Mouse (Mus musculus) liver, adult 2 months (tissue): ENCODE data around the gene Hist1h4a. TPM values are rescaled to one million over a fixed set of nuclear protein-coding genes. Genes with fewer than 3 reads are reported as not detected.

Source experiments
- DNase-seq: peaks from one replicate; pipeline ENCODE4 v3.0.0-alpha.2; 2011; ENCODE audit warnings: low read depth, low spot score; ENCODE audit errors: extremely low read depth
- H3K27ac ChIP-seq: fragments of 200-500 bp; replicated peaks from 2 replicates; pipeline ENCODE4 v1.5.1; 2012; ENCODE audit warnings: low read depth, mild to moderate bottlenecking, control low read depth, inconsistent platforms, low read length; ENCODE audit not compliant: insufficient read depth
- H3K27me3 ChIP-seq: fragments of 200-500 bp; 2 replicates; pipeline ENCODE4 v1.6.1; 2012; ENCODE audit warnings: mild to moderate bottlenecking, moderate library complexity, low read length, inconsistent platforms; ENCODE audit not compliant: control insufficient read depth, insufficient read depth
- H3K36me3 ChIP-seq: fragments of 200-500 bp; 2 replicates; pipeline ENCODE4 v1.6.1; 2012; ENCODE audit warnings: low read length, inconsistent platforms; ENCODE audit not compliant: control insufficient read depth, insufficient read depth
- H3K4me1 ChIP-seq: fragments of 200-500 bp; 2 replicates; pipeline ENCODE4 v1.6.1; 2011; ENCODE audit warnings: low read length; ENCODE audit not compliant: control insufficient read depth, insufficient read depth
- H3K4me3 ChIP-seq: fragments of 200-500 bp; 2 replicates; pipeline ENCODE4 v1.5.1; 2011; ENCODE audit warnings: low read depth, mild to moderate bottlenecking, control low read depth, low read length, moderate library complexity; ENCODE audit not compliant: insufficient read depth
- H3K79me2 ChIP-seq: fragments of 200-500 bp; 2 replicates; pipeline ENCODE4 v1.6.1; 2012; ENCODE audit warnings: inconsistent platforms, mild to moderate bottlenecking, low read length, moderate library complexity; ENCODE audit not compliant: control insufficient read depth, insufficient read depth
- H3K9ac ChIP-seq: fragments of 200-500 bp; 2 replicates; pipeline ENCODE4 v1.6.1; 2012; ENCODE audit warnings: low read depth, mild to moderate bottlenecking, control low read depth, inconsistent platforms, low read length
- CTCF ChIP-seq: fragments of 200-500 bp; IDR thresholded peaks from 2 replicates; pipeline ENCODE4 v1.5.1; 2011; ENCODE audit warnings: low read depth, low read length, control low read depth
- POLR2A ChIP-seq: fragments of 200-500 bp; IDR thresholded peaks from 2 replicates; pipeline ENCODE4 v1.6.1; 2011; ENCODE audit warnings: low read length, control low read depth; ENCODE audit not compliant: insufficient read depth; ENCODE audit errors: extremely low read depth
- whole genome bisulfite sequencing: fragments of 180-500 bp; shearing (Covaris S2); methylation state at CpG from one replicate; pipeline ENCODE4 v1.1.7; 2018; 5-methylcytosine and 5-hydroxymethylcytosine counted together
- polyA plus RNA-seq: library from polyadenylated mRNA; depleted of rRNA; stranded (reverse); fragments of >200 nt; gene quantifications from 2 replicates; pipeline ENCODE4 v1.2.3, GENCODE M21; 2012
- total RNA-seq: library from RNA; depleted of rRNA; stranded (reverse); fragments of >200 nt; gene quantifications from 2 replicates; pipeline ENCODE4 v1.2.3, GENCODE M21; 2014

The Hist1h4a gene
- total and polyA plus RNA-seq, 2 experiments: 21.0 TPM; not detected in 1

DNA sequence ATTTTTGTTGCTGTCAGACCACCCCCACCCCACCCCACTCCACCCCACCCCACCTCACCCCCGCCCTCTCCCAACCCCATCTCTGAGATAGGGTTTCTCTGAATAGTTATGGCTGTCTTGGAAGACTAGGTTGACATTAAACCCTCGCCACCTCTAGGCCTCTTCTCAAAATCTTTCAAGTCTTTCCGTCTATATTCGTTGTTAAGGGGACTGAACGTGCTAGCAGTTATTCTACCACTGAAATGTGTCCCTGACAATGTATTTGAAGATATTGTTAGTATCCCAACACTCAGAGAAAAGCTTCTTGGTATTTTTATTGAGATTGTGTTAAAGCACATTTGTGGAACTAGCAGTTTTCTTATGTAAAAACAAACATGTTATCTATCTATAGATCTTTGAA is 20.1 kb downstream of the Hist1h4a start:
- Histone ChIP-seq H3K9ac (no peak overlapping the region), H3K4me3 (no peak overlapping the region), H3K79me2 (no peaks in the 10 kb centered on the region), H3K36me3 (no peaks in the 10 kb centered on the region), H3K4me1 (peaks cover 10% of the 10 kb centered on the region; the same call in 1 of the 2 replicates), H3K27ac (no peak overlapping the region), H3K27me3 (no peaks in the 10 kb centered on the region)
- TF ChIP-seq CTCF (no peak), POLR2A (no peak)
- DNase-seq: no peak
- 70% methylated on average over 5 of the region's 5 CpGs for WGBS

- peak overlapping the region; percentile 63 for H3K4me3 ChIP-seq
- H3K4me1 ChIP-seq: peaks cover 8% of the 10 kb centered on the region; the same call in 1 of the 2 replicates
- H3K36me3 ChIP-seq: no peaks in the 10 kb centered on the region
- no peaks in the 10 kb centered on the region for H3K27me3 ChIP-seq
- no peak for DNase-seq
- H3K9ac ChIP-seq: peak overlapping the region; percentile 57
- WGBS: 19% methylated on average over 13 of the region's 13 CpGs
- peak overlapping the region; percentile 65; the same call in 1 of the 2 replicates for H3K27ac ChIP-seq
- TF ChIP-seq POLR2A (no peak), CTCF (no peak)
- no peaks in the 10 kb centered on the region for H3K79me2 ChIP-seq
Measured at GRCm38 (mm10) chr13:23740256-23740840, 20.7 kb downstream of the Hist1h4a start.

GRCm38 (mm10) chr13:23739922-23740252 is 21.1 kb downstream of the Hist1h4a start:
- TF ChIP-seq POLR2A: no peak; the same call in 1 of the 2 replicates
- TF ChIP-seq CTCF: no peak
- WGBS: under 1% methylated on average over 14 of the region's 14 CpGs
- Histone ChIP-seq H3K4me1 (peaks cover 7% of the 10 kb centered on the region; the same call in 1 of the 2 replicates), H3K9ac (peak overlapping the region; percentile 57), H3K4me3 (peak overlapping the region; percentile 63), H3K27me3 (no peaks in the 10 kb centered on the region), H3K36me3 (no peaks in the 10 kb centered on the region), H3K79me2 (no peaks in the 10 kb centered on the region), H3K27ac (peak overlapping the region; percentile 65)
- DNase-seq: no peak

DNA sequence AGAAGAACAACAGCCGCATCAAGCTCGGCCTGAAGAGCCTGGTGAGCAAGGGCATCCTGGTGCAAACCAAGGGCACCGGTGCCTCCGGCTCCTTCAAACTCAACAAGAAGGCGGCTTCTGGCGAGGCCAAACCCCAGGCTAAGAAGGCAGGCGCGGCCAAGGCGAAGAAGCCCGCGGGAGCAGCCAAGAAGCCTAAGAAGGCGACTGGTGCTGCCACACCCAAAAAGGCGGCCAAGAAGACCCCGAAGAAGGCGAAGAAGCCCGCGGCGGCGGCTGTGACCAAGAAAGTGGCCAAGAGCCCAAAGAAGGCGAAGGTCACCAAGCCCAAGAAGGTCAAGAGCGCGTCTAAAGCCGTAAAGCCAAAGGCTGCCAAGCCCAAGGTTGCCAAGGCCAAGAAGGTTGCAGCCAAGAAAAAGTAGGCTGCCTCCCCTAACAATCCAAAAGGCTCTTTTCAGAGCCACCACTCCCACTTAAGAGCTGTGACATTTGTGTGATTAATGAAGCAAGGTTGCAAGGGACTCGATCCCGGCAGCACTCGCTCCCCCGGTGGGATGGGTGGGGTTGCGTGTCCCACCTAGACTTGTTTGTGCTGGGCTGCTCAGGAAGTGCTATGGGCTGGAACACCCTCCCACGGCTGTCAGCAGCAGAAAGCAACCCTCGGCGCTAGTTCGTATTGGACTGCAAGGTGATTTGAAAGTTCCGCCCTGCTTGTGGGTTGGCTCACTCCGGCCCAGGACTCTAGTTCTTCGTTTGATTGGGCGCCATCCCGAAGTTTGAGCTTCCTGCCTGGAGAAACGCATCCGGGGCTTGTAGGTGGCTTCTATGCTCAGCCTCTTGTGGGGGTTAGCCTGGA is 21.7 kb downstream of the Hist1h4a start:
- Histone ChIP-seq H3K4me3 (peak overlapping the region; percentile 63), H3K9ac (peak overlapping the region; percentile 67), H3K27me3 (no peaks in the 10 kb centered on the region), H3K27ac (peak overlapping the region; percentile 68), H3K79me2 (no peaks in the 10 kb centered on the region), H3K4me1 (peaks cover 4% of the 10 kb centered on the region; the same call in 1 of the 2 replicates), H3K36me3 (no peaks in the 10 kb centered on the region)
- peak; percentile 95 for DNase-seq
- WGBS: under 1% methylated on average over 39 of the region's 39 CpGs
- TF ChIP-seq CTCF (no peak; the same call in 1 of the 2 replicates), POLR2A (peak; percentile 76)

GRCm38 (mm10) chr13:23738677-23739068 is 22.4 kb downstream of the Hist1h4a start, which contains the start of gene Hist1h1c:
Hist1h1c (plus strand) TSS chr13:23738808.
- H3K27me3 ChIP-seq: no peaks in the 10 kb centered on the region
- H3K79me2 ChIP-seq: no peaks in the 10 kb centered on the region
- under 1% methylated on average over 38 of the region's 38 CpGs for WGBS
- peaks cover 4% of the 10 kb centered on the region; the same call in 1 of the 2 replicates for H3K4me1 ChIP-seq
- H3K4me3 ChIP-seq: peak within 1 kb of the TSS; percentile 63
- peak within 1 kb of the TSS; percentile 68 for H3K27ac ChIP-seq
- H3K9ac ChIP-seq: peak within 1 kb of the TSS; percentile 67
- TF ChIP-seq POLR2A (peak; percentile 98), CTCF (no peak; the same call in 1 of the 2 replicates)
- DNase-seq: peak; percentile 64
- H3K36me3 ChIP-seq: no peaks in the 10 kb centered on the region
